Mouse (Mus musculus) intestine, embryonic 16.5 days (tissue): ENCODE data around the gene Cdk14. TPM values are rescaled to one million over a fixed set of nuclear protein-coding genes. Genes with fewer than 3 reads are reported as not detected.

Experiments
- ATAC-seq: fragments of 200-750 bp; cut with Nextera tagmentation; 2 replicates; pipeline ENCODE4 v1.8.0; 2017; ENCODE audit warnings: moderate TSS enrichment, moderate library complexity
- H3K27ac ChIP-seq: fragments of 300-500 bp; sonication (generic); 2 replicates; pipeline ENCODE4 v1.5.1; 2014; ENCODE audit warnings: mild to moderate bottlenecking, low read length
- H3K27me3 ChIP-seq: fragments of 300-500 bp; sonication (generic); replicated peaks from 2 replicates; pipeline ENCODE4 v1.6.1; 2014; ENCODE audit warnings: low read length, control low read depth, mixed read lengths; ENCODE audit not compliant: control insufficient read depth, insufficient read depth
- H3K36me3 ChIP-seq: fragments of 300-500 bp; sonication (generic); 2 replicates; pipeline ENCODE4 v1.6.1; 2014; ENCODE audit warnings: low read length, control low read depth; ENCODE audit not compliant: control insufficient read depth, insufficient read depth
- H3K4me1 ChIP-seq: fragments of 300-500 bp; sonication (generic); 2 replicates; pipeline ENCODE4 v1.6.1; 2014; ENCODE audit warnings: low read length, control low read depth, mixed read lengths; ENCODE audit not compliant: control insufficient read depth, insufficient read depth
- H3K4me2 ChIP-seq: fragments of 300-500 bp; sonication (generic); 2 replicates; pipeline ENCODE4 v1.6.1; 2014; ENCODE audit warnings: low read depth, low read length, control low read depth
- H3K4me3 ChIP-seq: fragments of 300-500 bp; sonication (generic); 2 replicates; pipeline ENCODE4 v1.5.1; 2014; ENCODE audit warnings: mild to moderate bottlenecking, low read length
- H3K9ac ChIP-seq: fragments of 300-500 bp; sonication (generic); 2 replicates; pipeline ENCODE4 v1.6.1; 2014; ENCODE audit warnings: low read depth, low read length
- H3K9me3 ChIP-seq: fragments of 300-500 bp; sonication (generic); 2 replicates; pipeline ENCODE4 v1.6.1; 2016; ENCODE audit warnings: low read length, control low read depth; ENCODE audit not compliant: control insufficient read depth
- WGBS: fragments of 180-500 bp; shearing (Covaris S2); extraction: QIAGEN DNeasy Blood & Tissue Kit; methylation state at CpG from one replicate; pipeline ENCODE4 v1.1.7; 2014; 5-methylcytosine and 5-hydroxymethylcytosine counted together
- polyA plus RNA-seq: library from polyadenylated mRNA; unstranded; fragments of >200 nt; fragmentation: Nextera tagmentation; extraction: Ambion mirVana; gene quantifications from 2 replicates; pipeline ENCODE4 v1.2.1, GENCODE M21; 2015

The Cdk14 gene
- polyA plus RNA-seq, 1 experiment from 2014 or later = 8.9 TPM

- 72% methylated on average over 6 of the region's 6 CpGs for WGBS
Observed at GRCm38 (mm10) chr5:4867849-4868562, 552.1 kb downstream of the Cdk14 start.

DNA sequence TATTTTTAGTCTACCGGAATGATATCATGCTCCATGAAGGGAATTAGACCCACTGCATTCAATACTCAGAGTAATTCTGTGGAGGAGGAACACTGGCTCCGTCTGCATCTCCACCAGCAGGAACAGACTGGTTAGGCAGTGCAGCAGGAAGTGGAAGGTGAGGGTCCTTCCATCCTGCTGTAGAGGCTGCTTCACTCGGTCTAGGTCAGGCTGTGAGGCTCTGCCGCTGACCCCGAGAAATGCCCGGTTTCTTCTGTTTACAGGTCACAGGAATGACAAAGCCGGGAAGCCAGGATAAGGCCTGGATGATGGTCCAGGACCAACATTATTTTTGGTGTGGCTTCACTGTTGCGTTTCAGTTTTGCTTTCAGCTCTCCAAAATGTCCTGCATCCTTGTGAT lies 553.2 kb downstream of the Cdk14 start:
- 82% methylated on average over 8 of the region's 8 CpGs for WGBS
- Histone ChIP-seq H3K27me3 (no peaks in the 10 kb centered on the region), H3K4me1 (no peaks in the 10 kb centered on the region), H3K27ac (no peak overlapping the region), H3K9me3 (no peaks in the 10 kb centered on the region), H3K4me2 (no peak overlapping the region), H3K36me3 (no peaks in the 10 kb centered on the region), H3K4me3 (no peak overlapping the region), H3K9ac (no peak overlapping the region)
- ATAC-seq = no peak

More at GRCm38 (mm10) chr5:4867849-4868562, 552.1 kb downstream of the Cdk14 start:
- Histone ChIP-seq H3K9me3 (no peaks in the 10 kb centered on the region), H3K27ac (no peak overlapping the region), H3K36me3 (no peaks in the 10 kb centered on the region), H3K27me3 (no peaks in the 10 kb centered on the region), H3K9ac (no peak overlapping the region), H3K4me3 (no peak overlapping the region), H3K4me2 (no peak overlapping the region), H3K4me1 (no peaks in the 10 kb centered on the region)
- no peak for ATAC-seq

DNA sequence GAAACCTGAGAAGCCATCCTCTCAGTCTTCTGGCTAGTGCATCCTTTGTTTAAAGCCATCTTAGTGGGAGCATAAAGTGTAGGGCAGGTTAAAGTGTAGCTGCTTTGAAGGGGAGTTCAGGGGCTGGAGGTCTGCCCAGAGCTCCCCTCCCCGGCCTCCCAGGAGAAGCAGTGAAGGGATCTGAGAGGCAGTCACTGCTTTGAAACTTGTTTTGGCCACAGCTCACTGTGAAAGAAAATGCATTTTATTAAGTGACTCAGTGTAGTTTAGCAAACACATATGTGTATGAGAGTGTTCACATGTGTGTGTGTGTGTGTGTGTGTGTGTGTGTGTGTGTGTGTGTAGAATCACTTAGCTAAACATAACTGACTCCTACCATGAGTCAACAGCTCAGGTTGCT lies 554.0 kb downstream of the Cdk14 start:
- WGBS = 63% methylated on average over 1 of the region's 1 CpGs
- no peak overlapping the region for H3K4me2 ChIP-seq
- no peak overlapping the region for H3K4me3 ChIP-seq
- H3K27ac ChIP-seq = no peak overlapping the region
- ATAC-seq = no peak
- H3K9ac ChIP-seq = no peak overlapping the region
- no peaks in the 10 kb centered on the region for H3K4me1 ChIP-seq
- H3K36me3 ChIP-seq = no peaks in the 10 kb centered on the region
- no peaks in the 10 kb centered on the region for H3K9me3 ChIP-seq
- H3K27me3 ChIP-seq = no peaks in the 10 kb centered on the region

DNA sequence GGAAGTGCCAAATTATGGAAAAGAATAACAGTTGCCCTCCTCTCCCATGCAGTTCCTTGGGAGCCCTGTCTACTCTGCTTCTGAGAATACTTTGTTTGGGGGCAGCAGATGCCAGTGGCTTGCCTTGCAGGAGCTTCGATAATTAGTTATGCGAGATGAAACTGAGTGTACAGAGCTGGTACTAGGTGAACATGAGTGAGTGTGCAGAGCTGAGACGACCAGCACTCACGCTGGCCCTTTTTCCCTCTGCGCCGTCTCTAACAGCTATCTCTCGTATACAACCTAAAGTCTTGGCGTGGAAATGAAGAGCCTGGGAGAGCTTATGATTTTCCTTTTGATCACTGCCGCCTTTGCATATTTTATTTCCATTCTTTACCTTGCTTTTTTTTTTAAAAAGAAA lies 558.5 kb downstream of the Cdk14 start:
- ATAC-seq = no peak
- H3K36me3 ChIP-seq = no peaks in the 10 kb centered on the region
- 92% methylated on average over 9 of the region's 9 CpGs for WGBS
- no peak overlapping the region for H3K27ac ChIP-seq
- H3K27me3 ChIP-seq = no peaks in the 10 kb centered on the region
- H3K9me3 ChIP-seq = no peaks in the 10 kb centered on the region
- no peak overlapping the region for H3K4me3 ChIP-seq
- H3K4me1 ChIP-seq = no peaks in the 10 kb centered on the region
- no peak overlapping the region for H3K9ac ChIP-seq
- H3K4me2 ChIP-seq = no peak overlapping the region

GRCm38 (mm10) chr5:4861141-4861540 lies 559.0 kb downstream of the Cdk14 start:
- 87% methylated on average over 2 of the region's 2 CpGs for WGBS
- H3K4me2 ChIP-seq = no peak overlapping the region
- no peaks in the 10 kb centered on the region for H3K4me1 ChIP-seq
- H3K27ac ChIP-seq = no peak overlapping the region
- H3K9me3 ChIP-seq = no peaks in the 10 kb centered on the region
- ATAC-seq = no peak
- H3K4me3 ChIP-seq = no peak overlapping the region
- H3K36me3 ChIP-seq = no peaks in the 10 kb centered on the region
- no peaks in the 10 kb centered on the region for H3K27me3 ChIP-seq
- H3K9ac ChIP-seq = no peak overlapping the region

- no peak overlapping the region for H3K4me2 ChIP-seq
- no peak overlapping the region for H3K4me3 ChIP-seq
- no peaks in the 10 kb centered on the region for H3K36me3 ChIP-seq
- 50% methylated on average over 5 of the region's 5 CpGs for WGBS
- no peaks in the 10 kb centered on the region for H3K9me3 ChIP-seq
- H3K27me3 ChIP-seq = no peaks in the 10 kb centered on the region
- peak; percentile 40 for ATAC-seq
- no peak overlapping the region for H3K9ac ChIP-seq
- H3K4me1 ChIP-seq = no peaks in the 10 kb centered on the region
- no peak overlapping the region for H3K27ac ChIP-seq
Observed at GRCm38 (mm10) chr5:4858032-4858641, 562.0 kb downstream of the Cdk14 start.

GRCm38 (mm10) chr5:4853503-4853902 lies 566.6 kb downstream of the Cdk14 start:
- no peak for ATAC-seq

DNA sequence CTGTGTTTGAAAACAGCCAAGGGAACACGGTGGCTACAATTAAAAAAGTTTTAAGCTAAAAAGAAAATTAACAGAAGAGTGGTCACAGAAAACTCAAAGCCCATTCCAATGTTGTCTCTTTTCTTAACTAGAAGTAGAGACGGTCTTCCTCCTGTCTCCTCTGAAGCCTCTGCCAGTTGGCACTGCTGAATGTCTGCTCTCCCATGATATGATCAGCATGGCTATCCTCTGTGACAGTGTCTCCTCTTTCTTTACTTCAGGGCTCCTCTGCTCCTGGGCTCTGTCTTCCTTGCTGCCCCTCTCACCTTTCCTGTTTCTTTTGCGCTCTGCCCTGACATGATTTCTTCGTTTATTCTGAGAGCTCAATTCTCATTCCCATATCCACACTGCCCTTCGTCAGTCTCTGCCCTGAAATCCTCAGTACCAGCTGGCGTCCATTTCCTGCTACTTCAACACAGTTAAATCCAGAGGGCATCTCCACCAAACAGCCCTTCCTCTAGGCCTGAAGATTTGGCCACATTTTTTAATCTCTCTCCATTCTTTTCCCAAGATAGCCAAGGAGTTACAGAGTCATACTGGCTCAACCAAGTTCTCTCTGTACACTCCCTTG lies 567.3 kb downstream of the Cdk14 start:
- peak overlapping the region; percentile 70 for H3K27ac ChIP-seq
- WGBS = 69% methylated on average over 6 of the region's 6 CpGs
- H3K4me1 ChIP-seq = no peaks in the 10 kb centered on the region; the same call in 1 of the 2 replicates
- H3K36me3 ChIP-seq = no peaks in the 10 kb centered on the region
- H3K9me3 ChIP-seq = no peaks in the 10 kb centered on the region
- H3K4me2 ChIP-seq = no peak overlapping the region
- no peak overlapping the region for H3K9ac ChIP-seq
- H3K4me3 ChIP-seq = no peak overlapping the region
- no peaks in the 10 kb centered on the region for H3K27me3 ChIP-seq
- 0 out of 2 replicates have a peak, but pooled peaks have one; percentile 40 for ATAC-seq

More at GRCm38 (mm10) chr5:4853503-4853902, 566.6 kb downstream of the Cdk14 start:
- Histone ChIP-seq H3K4me1 (no peaks in the 10 kb centered on the region; the same call in 1 of the 2 replicates), H3K9ac (no peak overlapping the region), H3K9me3 (no peaks in the 10 kb centered on the region), H3K27me3 (no peaks in the 10 kb centered on the region), H3K4me2 (no peak overlapping the region), H3K36me3 (no peaks in the 10 kb centered on the region), H3K4me3 (no peak overlapping the region), H3K27ac (0 out of 2 replicates have a peak overlapping the region, but pooled peaks have one; percentile 70)
- WGBS = 66% methylated on average over 2 of the region's 2 CpGs

DNA sequence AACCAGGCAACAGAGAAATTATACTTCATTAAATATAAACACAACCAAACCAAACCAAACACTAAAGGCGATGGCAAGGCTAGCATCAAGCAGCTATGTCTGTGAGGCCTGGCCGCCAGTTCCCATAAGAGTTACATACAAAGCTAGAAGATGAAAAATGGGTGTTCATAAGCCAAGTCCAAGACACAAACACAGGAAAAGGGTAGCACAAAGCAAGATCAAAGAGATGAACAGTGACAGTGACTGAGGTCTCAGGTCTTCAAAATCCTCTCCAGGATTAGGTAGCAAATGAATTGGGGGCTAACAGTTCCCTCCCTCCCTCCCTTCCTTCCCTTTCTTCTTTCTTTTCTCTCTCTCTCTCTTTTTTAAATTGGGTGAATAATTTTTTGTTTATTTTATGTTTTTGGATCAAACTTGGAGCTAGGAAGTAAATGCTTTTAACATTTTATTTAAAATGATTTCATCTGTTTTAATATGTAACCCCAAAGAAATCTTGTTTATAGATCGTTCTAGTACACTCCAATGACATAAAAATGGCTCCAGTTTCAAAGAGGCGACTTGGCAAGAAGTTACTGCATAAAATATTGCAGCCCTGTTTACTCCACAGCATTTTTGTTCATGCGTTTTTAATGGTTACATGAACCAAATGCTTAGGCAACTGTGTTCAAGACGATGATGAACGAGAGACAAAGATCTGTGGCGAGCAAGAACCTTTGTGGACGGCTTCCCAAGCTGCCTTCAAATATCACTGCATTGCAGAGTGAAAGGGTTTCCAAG lies 568.0 kb downstream of the Cdk14 start:
- Histone ChIP-seq H3K9ac (no peak overlapping the region), H3K27me3 (no peaks in the 10 kb centered on the region), H3K36me3 (no peaks in the 10 kb centered on the region), H3K4me3 (no peak overlapping the region), H3K4me2 (no peak overlapping the region), H3K4me1 (no peaks in the 10 kb centered on the region; the same call in 1 of the 2 replicates), H3K9me3 (no peaks in the 10 kb centered on the region), H3K27ac (peak overlapping the region; percentile 70)
- ATAC-seq = peak; percentile 66
- 59% methylated on average over 9 of the region's 9 CpGs for WGBS
